Mouse (Mus musculus): Measurements from ENCODE around the gene Timm29. TPM values are rescaled to one million over a fixed set of nuclear protein-coding genes. Genes with fewer than 3 reads are reported as not detected.
"Not testable (repeated sequence)": the region's sequence is repeated elsewhere in the genome, so short reads cannot be mapped to it uniquely, and the experiment has no call there.

Timm29 gene
- polyA plus RNA-seq, 1 experiment from 2014 or later, result 18.4 TPM

DNA sequence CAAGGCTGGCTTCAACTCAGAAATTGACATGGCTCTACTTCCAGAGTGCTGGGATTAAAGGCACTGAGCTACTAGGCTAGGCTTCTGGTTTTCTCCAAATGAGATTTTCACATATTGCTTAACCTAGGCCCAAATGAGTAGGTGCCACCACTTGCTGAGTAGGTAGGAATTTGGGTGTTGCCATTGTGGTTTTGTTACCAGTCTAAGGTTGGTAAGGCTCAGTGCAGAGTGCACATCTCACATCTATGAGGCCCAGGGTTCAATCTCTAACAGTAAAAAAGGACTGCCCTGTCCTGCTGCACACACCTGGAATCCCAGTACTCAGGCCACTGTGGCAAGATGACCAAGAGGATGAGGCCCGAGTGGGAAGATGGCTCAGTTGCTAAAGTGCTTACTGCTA lies 7.1 kb upstream of the Timm29 start:
- no peaks in the 10 kb centered on the region for H3K27me3 ChIP-seq
- no peaks in the 10 kb centered on the region for H3K9me3 ChIP-seq (replicated peaks)
- H3K36me3 ChIP-seq (replicated peaks), result peaks cover 98% of the 10 kb centered on the region
- no peak overlapping the region for H3K4me3 ChIP-seq (replicated peaks)
- 74% methylated on average over 1 of the region's 1 CpGs for WGBS (ENCODE audit: insufficient replicate concordance)
- no peak for ATAC-seq (ENCODE audit: insufficient read depth)
- no peak overlapping the region for H3K27ac ChIP-seq (replicated peaks)
- H3K9ac ChIP-seq, result no peak overlapping the region
- H3K4me1 ChIP-seq (replicated peaks), result no peaks in the 10 kb centered on the region; the same call in 1 of the 2 replicates
- no peak overlapping the region for H3K4me2 ChIP-seq

- Histone ChIP-seq H3K27ac (replicated peaks) (no peak overlapping the region), H3K9me3 (replicated peaks) (no peaks in the 10 kb centered on the region), H3K36me3 (replicated peaks) (peaks cover 75% of the 10 kb centered on the region), H3K4me2 (no peak overlapping the region), H3K4me1 (replicated peaks) (peaks cover 12% of the 10 kb centered on the region), H3K27me3 (no peaks in the 10 kb centered on the region), H3K4me3 (replicated peaks) (no peak overlapping the region), H3K9ac (no peak overlapping the region)
- no peak for ATAC-seq (ENCODE audit: insufficient read depth)
- 84% methylated on average over 23 of the region's 23 CpGs for WGBS (ENCODE audit: insufficient replicate concordance)
Observed at GRCm38 (mm10) chr9:21587678-21588349, 4.7 kb upstream of the Timm29 start.

DNA sequence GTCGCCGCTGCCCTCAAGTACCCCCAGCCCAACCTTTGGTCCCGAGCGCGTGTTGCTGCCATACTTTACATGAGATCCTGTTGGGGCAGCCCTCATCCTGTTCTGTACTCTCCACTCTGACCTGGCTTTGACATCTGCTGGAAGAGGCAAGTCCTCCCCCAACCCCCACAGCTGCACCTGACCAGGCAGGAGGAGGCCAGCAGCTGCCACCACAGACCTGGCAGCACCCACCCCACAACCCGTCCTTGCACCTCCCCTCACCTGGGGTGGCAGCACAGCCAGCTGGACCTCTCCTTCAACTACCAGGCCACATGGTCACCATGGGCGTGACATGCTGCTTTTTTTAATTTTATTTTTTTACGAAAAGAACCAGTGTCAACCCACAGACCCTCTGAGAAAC lies 4.2 kb upstream of the Timm29 start:
- H3K4me2 ChIP-seq, result no peak overlapping the region
- H3K36me3 ChIP-seq (replicated peaks), result peaks cover 69% of the 10 kb centered on the region
- no peak overlapping the region for H3K9ac ChIP-seq
- WGBS (ENCODE audit: insufficient replicate concordance), result 78% methylated on average over 8 of the region's 8 CpGs
- H3K4me3 ChIP-seq (replicated peaks), result no peak overlapping the region
- no peaks in the 10 kb centered on the region for H3K9me3 ChIP-seq (replicated peaks)
- H3K4me1 ChIP-seq (replicated peaks), result peaks cover 16% of the 10 kb centered on the region
- H3K27ac ChIP-seq (replicated peaks), result no peak overlapping the region
- no peaks in the 10 kb centered on the region for H3K27me3 ChIP-seq
- ATAC-seq (ENCODE audit: insufficient read depth), result no peak

DNA sequence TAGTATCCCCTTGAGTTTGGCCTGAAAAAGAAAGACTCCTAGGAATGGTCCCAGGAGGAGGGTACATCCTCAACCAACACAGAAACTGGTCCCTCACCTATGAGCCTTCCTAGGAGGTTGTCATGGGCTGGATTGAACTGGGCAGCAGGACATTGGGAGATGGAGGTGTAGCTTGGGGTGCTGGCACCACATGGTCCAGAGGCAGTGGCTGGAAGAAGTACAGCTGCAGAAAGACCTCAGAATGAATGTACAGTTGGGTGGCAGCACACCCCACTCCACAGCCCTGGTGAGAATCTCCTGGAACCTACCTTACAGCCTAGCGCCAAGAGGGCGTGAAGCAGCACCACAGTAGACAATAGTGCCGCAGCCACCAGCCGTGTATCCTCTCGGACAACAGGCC lies 3.0 kb upstream of the Timm29 start:
- no peak overlapping the region for H3K9ac ChIP-seq
- no peaks in the 10 kb centered on the region for H3K27me3 ChIP-seq
- no peak overlapping the region for H3K4me3 ChIP-seq (replicated peaks)
- no peak overlapping the region for H3K4me2 ChIP-seq
- ATAC-seq (ENCODE audit: insufficient read depth), result no peak
- peaks cover 62% of the 10 kb centered on the region for H3K36me3 ChIP-seq (replicated peaks)
- H3K27ac ChIP-seq (replicated peaks), result no peak overlapping the region
- 81% methylated on average over 5 of the region's 5 CpGs for WGBS (ENCODE audit: insufficient replicate concordance)
- H3K4me1 ChIP-seq (replicated peaks), result peaks cover 28% of the 10 kb centered on the region
- no peaks in the 10 kb centered on the region for H3K9me3 ChIP-seq (replicated peaks)

- H3K27ac ChIP-seq (replicated peaks), result no peak overlapping the region
- H3K4me1 ChIP-seq (replicated peaks), result peaks cover 38% of the 10 kb centered on the region
- no peaks in the 10 kb centered on the region for H3K9me3 ChIP-seq (replicated peaks)
- H3K36me3 ChIP-seq (replicated peaks), result peaks cover 58% of the 10 kb centered on the region
- no peak overlapping the region; the same call in 1 of the 2 replicates for H3K4me3 ChIP-seq (replicated peaks)
- no peaks in the 10 kb centered on the region for H3K27me3 ChIP-seq
- 75% methylated on average over 6 of the region's 6 CpGs for WGBS (ENCODE audit: insufficient replicate concordance)
- no peak overlapping the region for H3K9ac ChIP-seq
- no peak for ATAC-seq (ENCODE audit: insufficient read depth)
- peak overlapping the region; percentile 98 for H3K4me2 ChIP-seq
Observed at GRCm38 (mm10) chr9:21591127-21591830, 1.2 kb upstream of the Timm29 start.

DNA sequence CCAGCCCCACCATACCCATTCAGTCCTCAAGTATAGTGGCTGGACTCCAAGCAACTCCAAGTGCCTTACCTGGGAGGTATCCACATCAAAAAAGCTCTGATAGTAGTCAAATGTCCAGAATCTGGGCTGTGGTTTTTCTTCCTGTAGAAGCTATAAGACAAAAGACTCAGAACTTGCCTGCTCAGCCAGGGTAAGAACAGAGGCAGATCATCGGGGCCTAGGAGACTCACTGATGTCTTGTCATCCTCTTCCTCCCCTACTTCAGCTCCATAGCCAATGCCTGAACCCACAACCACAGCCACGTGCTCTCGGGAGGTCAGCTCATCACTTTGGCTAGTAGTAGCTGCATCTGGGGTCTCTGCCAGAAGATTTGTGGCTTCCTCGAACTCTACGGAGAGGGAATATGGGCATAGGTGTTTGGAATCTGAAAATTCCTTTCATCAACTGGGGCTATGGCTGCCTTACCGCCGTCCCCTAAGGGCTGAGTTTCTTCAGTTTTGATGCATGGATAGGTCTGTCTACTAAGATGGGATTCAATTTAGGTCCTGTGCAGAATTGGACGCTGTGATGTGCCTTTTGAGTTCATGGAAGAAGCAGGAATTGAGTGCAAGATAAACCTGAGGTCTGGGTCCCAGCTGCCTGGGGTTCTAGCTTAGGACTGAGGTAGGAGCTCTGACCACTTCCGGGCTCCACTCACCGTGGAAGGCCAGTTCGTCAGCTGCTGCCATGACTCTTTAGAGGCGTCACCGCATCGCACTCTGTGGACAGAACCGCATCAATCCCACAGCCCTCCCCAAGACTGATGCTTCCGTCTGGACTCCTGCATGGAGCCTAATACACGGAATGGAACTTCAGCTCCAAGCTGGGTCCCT lies 455 bp upstream of the Timm29 start:
- Histone ChIP-seq H3K4me2 (peak overlapping the region; percentile 98), H3K9me3 (replicated peaks) (no peaks in the 10 kb centered on the region), H3K4me1 (replicated peaks) (peaks cover 38% of the 10 kb centered on the region), H3K9ac (peak overlapping the region; percentile 85), H3K27me3 (no peaks in the 10 kb centered on the region), H3K27ac (replicated peaks) (peak overlapping the region; percentile 87), H3K4me3 (replicated peaks) (peak overlapping the region; percentile 84), H3K36me3 (replicated peaks) (peaks cover 51% of the 10 kb centered on the region)
- 16% methylated on average over 17 of the region's 17 CpGs for WGBS (ENCODE audit: insufficient replicate concordance)
- peak; percentile 41 for ATAC-seq (ENCODE audit: insufficient read depth)

DNA sequence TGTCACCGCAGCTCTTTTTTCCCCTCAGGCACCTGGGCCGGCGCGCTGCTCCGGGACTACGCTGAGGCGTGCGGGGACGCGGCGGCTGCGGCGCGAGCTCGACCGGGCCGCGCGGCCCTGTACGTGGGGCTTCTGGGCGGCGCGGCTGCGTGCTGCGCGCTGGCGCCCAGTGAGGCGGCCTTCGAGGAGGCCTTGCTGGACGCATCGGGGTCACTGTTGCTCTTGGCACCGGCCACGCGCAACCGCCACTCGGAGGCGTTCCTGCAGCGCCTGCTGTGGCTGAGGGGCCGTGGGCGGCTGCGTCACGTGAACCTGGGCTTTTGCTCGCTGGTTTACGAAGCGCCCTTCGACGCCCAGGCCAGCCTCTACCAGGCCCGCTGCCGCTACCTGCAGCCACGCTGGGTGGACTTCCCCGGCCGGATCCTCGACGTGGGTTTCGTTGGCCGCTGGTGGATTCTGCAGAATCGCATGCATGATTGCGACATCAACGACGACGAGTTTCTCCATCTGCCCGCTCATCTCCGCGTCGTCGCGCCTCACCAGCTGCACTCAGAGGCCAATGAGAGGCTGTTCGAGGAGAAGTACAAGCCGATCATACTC lies 700 bp downstream of the Timm29 start:
- H3K4me2 ChIP-seq, result peak overlapping the region; percentile 98
- H3K4me1 ChIP-seq (replicated peaks), result peaks cover 38% of the 10 kb centered on the region
- H3K4me3 ChIP-seq (replicated peaks), result peak overlapping the region; percentile 84
- H3K27ac ChIP-seq (replicated peaks), result peak overlapping the region; percentile 87
- H3K36me3 ChIP-seq (replicated peaks), result peaks cover 39% of the 10 kb centered on the region
- peak; percentile 77 for ATAC-seq (ENCODE audit: insufficient read depth)
- H3K9ac ChIP-seq, result peak overlapping the region; percentile 85
- H3K9me3 ChIP-seq (replicated peaks), result no peaks in the 10 kb centered on the region
- H3K27me3 ChIP-seq, result no peaks in the 10 kb centered on the region
- under 1% methylated on average over 69 of the region's 69 CpGs for WGBS (ENCODE audit: insufficient replicate concordance)

- peak overlapping the region; percentile 84 for H3K4me3 ChIP-seq (replicated peaks)
- H3K9me3 ChIP-seq (replicated peaks); H3K27me3 ChIP-seq; H3K27ac ChIP-seq (replicated peaks); ATAC-seq (ENCODE audit: insufficient read depth): not testable (repeated sequence)
- peaks cover 28% of the 10 kb centered on the region for H3K36me3 ChIP-seq (replicated peaks)
- peaks cover 39% of the 10 kb centered on the region for H3K4me1 ChIP-seq (replicated peaks)
- H3K9ac ChIP-seq, result 0 out of 2 replicates have a peak overlapping the region, but pooled peaks have one; percentile 85
- 80% methylated on average over 8 of the region's 8 CpGs for WGBS (ENCODE audit: insufficient replicate concordance)
- peak overlapping the region; percentile 98 for H3K4me2 ChIP-seq
Observed at GRCm38 (mm10) chr9:21594350-21594749, 1.8 kb downstream of the Timm29 start.

DNA sequence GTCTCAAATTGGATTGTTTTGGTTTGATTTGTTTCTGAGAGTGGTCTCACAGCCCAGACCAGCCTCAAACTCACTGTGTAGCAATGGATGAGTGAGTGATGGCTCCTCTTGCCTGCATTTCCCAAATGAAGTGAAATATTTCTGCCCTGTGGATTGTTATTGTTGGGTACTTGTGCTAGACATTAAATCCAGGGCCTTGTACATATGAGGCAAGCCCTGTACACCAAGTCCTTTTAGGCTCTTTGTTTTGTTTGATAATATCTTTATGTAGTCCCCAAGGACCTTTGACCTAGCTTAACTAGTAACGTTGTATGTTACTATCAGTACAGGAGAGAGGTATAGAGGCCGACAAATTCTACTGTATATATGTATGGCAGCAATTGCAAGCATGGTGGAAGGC lies 2.3 kb downstream of the Timm29 start:
- no peak overlapping the region for H3K4me3 ChIP-seq (replicated peaks)
- no peak for ATAC-seq (ENCODE audit: insufficient read depth)
- peaks cover 44% of the 10 kb centered on the region for H3K4me1 ChIP-seq (replicated peaks)
- no peaks in the 10 kb centered on the region for H3K9me3 ChIP-seq (replicated peaks)
- H3K27me3 ChIP-seq, result no peaks in the 10 kb centered on the region
- WGBS (ENCODE audit: insufficient replicate concordance), result 68% methylated on average over 2 of the region's 2 CpGs
- 0 out of 2 replicates have a peak overlapping the region, but pooled peaks have one; percentile 98 for H3K4me2 ChIP-seq
- H3K9ac ChIP-seq, result no peak overlapping the region
- peaks cover 23% of the 10 kb centered on the region for H3K36me3 ChIP-seq (replicated peaks)
- no peak overlapping the region for H3K27ac ChIP-seq (replicated peaks)

GRCm38 (mm10) chr9:21598198-21598597 lies 5.7 kb downstream of the Timm29 start:
- Histone ChIP-seq H3K4me1 (replicated peaks) (peaks cover 50% of the 10 kb centered on the region), H3K4me3 (replicated peaks) (no peak overlapping the region), H3K36me3 (replicated peaks) (peaks cover 18% of the 10 kb centered on the region; the same call in 1 of the 2 replicates), H3K4me2 (no peak overlapping the region), H3K9ac (no peak overlapping the region), H3K9me3 (replicated peaks) (no peaks in the 10 kb centered on the region), H3K27ac (replicated peaks) (no peak overlapping the region), H3K27me3 (no peaks in the 10 kb centered on the region)
- no peak for ATAC-seq (ENCODE audit: insufficient read depth)
- WGBS (ENCODE audit: insufficient replicate concordance), result 24% methylated on average over 2 of the region's 2 CpGs

Data from liver, embryonic 15.5 days (tissue).